Mouse (Mus musculus): ENCODE measurements around the gene Sobp.

Sobp gene

DNA sequence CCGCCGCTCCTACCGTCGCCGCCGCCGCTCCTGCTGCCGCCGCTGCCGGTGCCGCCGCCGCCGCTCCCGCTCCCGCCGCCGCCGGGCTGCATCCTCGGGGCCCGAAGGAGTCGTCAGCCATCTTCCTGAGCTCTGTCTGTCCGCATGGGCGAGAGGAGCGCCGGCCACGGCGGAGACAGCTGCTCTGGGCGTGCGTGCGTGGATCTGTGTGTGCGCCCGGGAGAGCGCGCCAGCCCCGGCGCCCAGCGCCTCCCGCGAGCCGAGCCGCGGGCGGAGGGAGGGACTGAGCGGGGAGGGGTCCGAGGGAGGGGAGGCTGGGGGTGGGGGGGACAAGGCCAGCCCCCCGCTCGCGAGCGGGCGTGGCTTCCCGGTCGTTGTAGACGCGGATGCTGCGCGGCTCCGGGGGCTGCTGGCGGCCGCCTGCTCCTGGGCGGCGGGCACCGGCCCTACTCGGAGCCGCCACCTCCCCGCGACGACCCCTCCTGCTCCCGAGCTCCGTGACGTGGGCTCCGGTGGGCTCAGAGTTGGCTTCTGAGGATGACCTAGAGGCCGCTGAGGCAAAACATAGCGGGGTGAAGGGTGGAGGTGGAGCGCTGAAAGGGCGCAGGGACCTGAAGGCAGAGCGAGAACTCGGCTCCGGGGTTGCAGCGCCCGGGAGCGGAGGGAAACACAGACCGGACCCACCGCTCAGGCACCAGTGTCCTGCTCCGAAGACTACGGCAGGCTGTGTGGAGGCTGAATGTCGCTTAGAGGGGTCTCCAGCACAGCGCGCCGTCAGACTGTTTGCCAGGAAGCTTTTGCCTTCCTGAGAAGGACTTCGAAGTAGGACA lies at the start of gene Sobp, which contains the start of gene 9030612E09Rik:
Gene Sobp (minus strand): TSS at position 205 of the 830 bp plus-strand sequence.
Gene 9030612E09Rik (plus strand): TSS at position 379 of the 830 bp plus-strand sequence.
- DNase-seq (ENCODE audit: extremely low read depth, low read depth, low spot score) = no peak

DNA sequence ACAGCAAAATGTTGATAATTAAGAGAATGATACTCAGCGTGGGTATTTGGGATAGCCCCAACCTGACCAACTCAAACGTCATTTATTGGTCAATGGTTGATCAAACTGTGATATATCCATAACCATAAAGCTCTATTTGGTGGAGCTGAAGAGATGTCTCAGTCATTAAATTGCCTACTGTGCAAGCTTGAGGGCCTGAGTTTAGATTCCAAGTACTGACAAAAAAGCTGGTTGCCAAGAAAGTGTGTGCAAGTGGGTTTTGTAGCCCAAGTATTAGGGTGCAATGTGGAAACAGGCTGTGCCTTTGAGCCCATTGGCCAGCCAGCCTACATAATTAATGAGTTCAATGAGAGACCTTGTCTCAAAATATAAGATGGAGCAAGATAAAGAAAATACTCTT lies 49.1 kb upstream of the Sobp start:
- peak; percentile 92 for DNase-seq (ENCODE audit: extremely low read depth, low read depth, low spot score)

DNA sequence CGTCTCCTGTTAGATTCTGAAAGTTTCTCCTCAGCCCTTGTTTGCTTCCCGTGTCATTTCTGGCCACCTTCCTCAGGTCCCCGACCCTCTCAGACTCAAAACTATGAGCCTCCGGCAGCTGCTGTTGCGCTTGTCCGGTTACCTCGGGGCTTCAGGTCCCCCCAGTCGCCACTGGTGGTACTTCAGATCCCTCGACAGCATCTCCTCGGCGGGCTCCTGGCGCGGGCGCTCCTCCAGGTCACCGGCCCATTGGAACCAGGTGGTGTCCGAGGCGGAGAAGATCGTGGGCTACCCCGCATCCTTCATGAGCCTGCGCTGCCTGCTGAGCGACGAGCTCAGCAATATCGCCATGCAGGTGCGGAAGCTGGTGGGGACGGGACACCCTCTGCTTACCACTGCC lies 47.3 kb upstream of the Sobp start:
- no peak for DNase-seq (ENCODE audit: extremely low read depth, low read depth, low spot score)

DNA sequence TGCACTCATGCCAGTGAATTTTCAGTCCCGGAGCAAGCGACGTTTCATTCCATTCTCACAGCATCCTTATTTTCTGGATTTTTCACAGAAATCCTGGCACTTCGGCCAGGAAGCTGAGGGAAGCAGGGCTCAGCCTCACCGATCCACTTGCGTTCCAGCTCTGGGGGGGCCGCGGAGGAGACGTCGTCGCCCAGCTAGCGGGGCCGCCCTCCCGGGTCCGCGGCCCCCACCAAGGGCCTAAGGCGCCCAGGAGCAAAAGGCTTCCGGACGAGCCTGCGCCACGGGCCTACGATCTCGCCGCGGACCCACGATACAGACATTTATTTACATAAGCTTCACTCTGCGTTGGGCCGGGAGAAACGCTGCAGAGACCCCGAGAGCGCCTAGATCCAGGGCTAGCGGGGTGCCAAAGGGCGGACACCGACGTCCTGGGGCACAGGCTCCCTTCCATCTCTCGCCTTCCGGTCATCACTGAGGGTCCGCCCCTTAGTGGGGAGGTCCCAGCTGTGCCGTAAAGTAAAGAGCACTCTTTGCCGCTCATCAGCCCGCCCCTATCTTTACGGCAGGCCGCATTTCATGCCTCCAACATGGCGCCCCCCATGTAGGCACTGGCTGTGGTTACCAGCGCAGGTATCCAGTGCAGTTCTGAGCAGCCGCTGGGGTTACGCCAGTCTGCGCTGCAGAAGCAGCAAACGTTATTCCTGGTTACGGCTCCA lies 46.7 kb upstream of the Sobp start, which contains the start of gene Pdss2:
Gene Pdss2 (plus strand): TSS at position 577 of the 716 bp plus-strand sequence.
- no peak for DNase-seq (ENCODE audit: extremely low read depth, low read depth, low spot score)

DNA sequence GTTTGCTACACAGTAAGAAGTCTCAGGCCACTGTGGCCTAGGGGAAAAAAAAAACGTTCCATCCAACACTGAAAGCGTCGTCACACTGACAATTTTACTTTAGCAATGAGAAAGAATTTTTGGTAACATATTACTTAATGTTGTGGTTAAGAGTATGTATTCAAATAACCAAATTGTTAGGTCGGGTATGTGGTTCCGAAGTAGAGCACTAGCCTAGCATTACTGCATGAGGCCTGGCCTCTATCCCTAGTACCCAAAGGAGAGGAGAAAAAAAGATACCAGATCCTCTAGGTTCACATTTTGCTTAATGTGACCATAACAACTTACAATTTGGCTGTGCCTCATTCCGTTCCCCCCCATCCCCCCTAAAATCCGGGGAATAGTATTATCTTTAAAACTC lies 46.1 kb upstream of the Sobp start:
- no peak for DNase-seq (ENCODE audit: extremely low read depth, low read depth, low spot score)

DNA sequence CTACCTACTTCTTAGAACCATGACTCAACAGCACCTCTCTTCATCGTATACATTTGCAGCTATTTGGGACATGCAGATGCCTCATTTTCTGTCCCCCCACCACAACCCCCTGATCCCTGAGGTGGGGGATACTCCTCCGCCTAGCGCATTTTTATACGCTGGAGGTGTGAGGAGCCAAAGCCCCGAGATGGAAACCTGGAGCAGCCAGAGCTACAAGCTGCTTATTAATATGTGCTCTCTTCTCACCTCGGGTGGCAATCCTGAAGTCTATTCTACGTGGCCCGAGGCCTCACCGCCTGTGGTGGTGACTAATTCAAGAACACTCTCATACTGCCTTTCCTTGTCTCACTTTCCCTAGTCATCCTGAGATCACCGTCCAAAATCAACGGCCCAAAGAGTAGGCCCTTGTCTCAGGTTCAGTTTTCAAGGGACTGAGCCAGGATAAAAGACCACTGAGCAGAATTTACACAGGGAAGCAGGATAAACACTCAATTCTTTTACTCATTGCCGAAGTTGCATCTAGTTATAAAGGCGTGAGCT lies 43.1 kb upstream of the Sobp start:
- no peak for DNase-seq (ENCODE audit: extremely low read depth, low read depth, low spot score)

DNA sequence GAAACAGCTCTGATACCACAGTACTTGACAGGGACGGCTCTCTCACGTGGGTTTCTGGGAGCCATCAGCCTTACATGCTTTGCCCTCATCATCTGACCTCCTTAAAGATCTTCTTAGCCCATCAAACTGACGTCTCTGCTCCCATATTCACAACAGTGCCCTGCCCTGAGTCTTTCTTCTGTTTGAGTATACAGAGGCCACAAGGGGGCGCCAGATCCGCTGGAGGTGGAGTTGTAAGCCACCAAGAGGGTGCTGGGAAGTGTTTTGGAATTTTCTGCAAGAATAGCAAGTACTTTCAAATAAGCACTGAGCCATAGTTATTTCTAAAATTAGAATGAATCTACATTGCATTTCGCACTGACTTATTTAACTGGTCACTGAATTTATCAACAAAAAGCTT lies 37.5 kb upstream of the Sobp start:
- DNase-seq (ENCODE audit: extremely low read depth, low read depth, low spot score) = no peak

DNA sequence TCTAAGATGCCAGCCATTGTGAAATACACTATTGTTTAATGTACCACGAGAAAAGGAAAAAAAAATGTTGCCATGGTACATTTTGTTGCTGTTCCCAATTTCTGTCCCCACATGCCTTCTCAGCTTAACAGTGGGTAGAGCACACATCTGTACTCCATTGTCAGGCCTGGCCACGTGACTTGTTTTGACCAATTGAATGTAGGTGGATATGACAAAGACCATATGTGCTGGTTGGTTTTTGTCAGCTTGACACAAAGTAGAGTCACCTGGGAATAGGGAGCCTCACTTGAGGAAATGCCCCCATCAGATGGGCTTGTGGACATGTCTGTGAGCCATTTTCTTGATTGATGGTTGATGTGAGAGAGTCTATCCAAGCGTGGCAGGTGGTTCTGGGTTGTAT lies 29.5 kb upstream of the Sobp start:
- DNase-seq (ENCODE audit: extremely low read depth, low read depth, low spot score) = peak; percentile 39

DNA sequence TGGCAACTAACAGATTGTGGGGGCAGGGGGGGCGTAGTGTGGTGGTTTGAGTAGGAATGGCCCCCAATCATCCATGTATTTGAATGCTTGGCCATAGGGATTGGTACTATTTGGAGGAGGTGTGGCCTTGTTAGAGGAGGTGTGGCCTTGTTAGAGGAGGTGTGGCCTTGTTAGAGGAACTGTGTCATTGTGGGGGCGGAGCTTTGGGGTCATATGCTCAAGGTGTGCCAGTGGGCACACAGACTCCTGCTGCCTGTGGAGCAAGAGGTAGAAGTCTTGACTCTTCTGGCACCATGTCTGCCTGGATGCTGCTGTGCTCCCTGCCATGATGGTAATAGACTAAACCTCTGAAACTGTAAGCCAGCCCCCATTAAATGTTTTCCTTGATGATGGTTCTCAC lies 25.9 kb upstream of the Sobp start:
- no peak for DNase-seq (ENCODE audit: extremely low read depth, low read depth, low spot score)

DNA sequence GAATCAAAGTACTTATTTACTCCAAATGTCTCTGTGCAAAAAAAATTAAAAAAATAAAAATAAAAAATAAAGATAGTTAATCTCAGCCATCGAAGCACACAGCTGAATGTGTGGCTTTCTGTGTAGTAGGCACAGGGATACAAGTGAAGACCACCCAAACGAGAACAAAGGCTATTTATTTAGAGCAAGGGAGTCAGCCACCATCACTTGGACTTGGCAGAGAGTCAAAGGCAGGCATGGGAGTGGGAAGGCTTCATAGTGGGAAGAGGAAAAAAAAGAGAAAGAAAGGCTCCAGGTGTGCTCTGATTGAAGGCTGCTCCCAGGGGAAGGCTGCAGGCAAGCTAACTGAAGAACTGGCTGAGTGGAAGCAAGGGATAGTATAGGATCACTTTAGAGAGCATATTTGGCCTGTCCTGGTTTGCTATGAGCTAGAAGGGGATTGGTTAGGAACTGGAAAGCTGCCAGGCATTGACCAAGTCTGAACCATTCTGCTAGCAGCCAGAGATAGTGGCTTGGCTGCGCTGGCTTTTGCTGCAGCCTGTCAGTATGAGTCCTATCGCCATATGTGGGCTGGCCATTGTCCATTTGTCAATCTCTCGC lies 6.1 kb upstream of the Sobp start:
- DNase-seq (ENCODE audit: extremely low read depth, low read depth, low spot score) = no peak

DNA sequence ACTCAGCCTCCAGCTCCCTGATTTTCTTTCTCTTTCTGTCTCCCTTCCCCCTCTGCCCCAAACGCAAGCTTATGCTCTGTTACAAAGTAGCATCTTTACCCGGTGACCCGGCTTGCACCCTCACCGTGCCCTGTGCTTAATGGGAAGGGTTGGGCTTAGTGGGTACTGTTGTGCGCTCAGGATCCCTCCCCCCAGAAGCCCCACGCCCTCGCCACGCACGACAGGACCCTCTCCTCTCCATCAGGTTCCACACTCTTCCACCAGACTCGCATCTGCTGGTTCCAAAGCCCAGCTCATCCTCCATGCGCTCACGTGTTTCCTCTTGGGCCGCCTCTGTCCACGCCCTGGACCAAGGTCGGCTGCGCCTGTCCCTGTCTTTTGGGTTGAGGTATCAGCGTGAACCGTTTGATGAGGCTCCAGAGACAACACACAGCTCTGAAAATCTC lies 849 bp upstream of the Sobp start:
- DNase-seq (ENCODE audit: extremely low read depth, low read depth, low spot score) = no peak

DNA sequence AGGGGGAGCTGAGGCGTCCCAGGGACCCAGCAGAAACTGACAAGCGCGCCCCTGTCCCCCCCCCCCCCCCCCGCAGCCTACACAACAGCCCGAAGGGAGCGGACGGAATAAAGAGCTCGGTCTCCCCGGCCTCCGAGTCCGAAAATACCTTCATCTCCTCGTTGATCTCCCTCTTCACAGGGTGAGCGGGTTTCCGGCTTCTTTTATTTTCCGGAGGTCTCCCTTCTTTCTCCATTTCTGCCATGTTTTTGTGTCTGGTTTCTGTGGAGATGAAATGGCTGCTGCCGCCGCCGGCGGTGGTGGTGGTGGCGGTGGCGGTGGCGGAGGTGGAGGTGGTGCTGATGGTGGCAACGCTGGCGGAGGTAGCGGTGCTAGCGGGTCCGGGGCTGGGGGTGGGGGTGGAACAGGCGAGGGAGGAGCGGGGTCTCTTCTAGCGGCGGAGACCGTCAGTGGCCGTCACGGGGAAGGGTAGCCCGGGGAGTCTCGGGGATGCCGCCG lies 453 bp downstream of the Sobp start:
- no peak for DNase-seq (ENCODE audit: extremely low read depth, low read depth, low spot score)

DNA sequence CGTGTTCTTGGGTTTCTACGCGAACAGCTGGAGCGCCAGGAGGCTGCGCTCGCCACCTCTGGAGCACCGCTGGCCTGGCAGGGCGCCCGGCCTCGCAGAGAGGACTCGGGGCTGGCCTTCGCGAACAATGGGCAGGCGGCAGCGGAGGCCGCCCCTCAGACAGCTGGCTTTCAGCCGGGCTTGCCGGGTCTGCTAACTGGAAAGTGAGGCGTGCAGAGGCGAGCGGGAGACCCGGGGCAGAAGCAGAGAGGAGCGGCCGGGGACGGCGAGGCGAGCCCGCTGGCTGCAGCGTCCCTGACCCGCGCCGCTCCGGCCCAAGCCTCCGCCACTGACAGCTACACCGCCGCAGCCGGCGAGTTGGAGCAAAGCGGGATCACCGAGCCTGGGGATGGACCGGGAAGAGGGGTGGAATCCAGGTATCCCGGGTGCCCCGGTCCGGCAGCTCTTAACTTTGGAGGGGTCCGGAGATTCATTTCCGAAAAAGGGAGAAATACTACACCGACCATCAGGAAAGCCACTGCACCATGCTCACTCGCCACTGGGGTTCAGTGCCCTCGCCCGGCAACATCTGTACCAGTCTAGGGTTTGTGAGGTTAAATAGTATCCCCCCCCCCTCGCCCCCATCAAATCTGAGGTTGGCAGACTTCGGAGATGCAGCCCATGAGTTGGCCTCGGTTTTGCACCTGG lies 1.0 kb downstream of the Sobp start:
- no peak for DNase-seq (ENCODE audit: extremely low read depth, low read depth, low spot score)

DNA sequence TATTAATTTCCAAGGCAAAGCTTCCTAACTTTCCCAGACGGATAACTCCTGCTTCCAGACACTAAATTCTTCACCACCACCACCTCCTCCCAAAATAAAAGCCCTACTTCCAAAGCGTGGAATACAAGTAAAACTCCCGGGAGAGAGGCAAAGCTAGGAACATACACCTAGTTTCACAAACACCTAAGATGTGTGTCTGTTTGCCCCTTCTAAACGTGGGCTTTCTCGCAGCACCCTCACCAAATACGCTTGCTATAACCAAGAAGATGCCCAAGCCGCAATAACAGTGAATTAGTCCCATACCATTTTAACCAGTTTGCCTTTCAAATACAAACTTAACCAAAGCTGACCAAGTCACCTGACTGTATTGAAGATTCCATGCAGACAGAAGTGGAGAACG lies 1.8 kb downstream of the Sobp start:
- no peak for DNase-seq (ENCODE audit: extremely low read depth, low read depth, low spot score)

DNA sequence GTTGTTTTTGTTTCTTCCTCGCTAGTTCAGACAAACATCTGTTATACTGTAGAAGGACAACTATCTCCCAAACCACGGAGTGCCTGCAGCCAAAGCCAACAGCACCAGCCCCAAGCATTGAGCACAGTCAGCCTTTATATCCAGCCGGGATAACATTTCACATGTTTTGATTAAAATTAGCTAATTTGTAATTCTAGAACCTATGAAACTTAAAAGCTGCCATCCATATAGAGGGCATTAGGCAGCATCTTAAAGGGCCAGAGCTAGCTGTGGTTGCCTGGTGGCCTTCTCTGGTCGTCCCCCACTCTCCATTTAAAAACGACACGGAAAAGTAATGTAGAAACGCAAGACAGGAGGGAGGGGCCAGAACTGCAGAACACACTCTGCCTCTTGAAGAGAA lies 2.3 kb downstream of the Sobp start:
- no peak for DNase-seq (ENCODE audit: extremely low read depth, low read depth, low spot score)

DNA sequence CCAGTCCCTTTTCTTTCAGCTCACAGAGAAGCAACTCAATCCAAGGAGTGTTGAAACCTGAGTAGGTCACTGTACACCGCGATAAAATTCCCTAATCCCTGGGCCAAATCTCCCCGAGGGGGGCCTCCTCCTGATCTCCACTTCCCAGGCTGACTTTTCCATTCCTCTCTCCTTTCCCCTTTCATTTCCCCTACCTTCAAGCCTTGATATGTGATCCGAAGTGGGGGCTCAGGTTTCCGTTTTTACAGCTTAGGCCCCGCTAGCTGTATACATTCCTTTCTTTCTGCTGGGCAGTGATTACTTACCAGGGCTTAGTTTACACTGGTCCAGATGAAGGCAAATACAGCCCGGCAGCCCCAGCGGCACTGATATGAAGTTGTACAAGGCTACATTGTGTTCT lies 3.2 kb downstream of the Sobp start:
- DNase-seq (ENCODE audit: extremely low read depth, low read depth, low spot score) = peak; percentile 10

DNA sequence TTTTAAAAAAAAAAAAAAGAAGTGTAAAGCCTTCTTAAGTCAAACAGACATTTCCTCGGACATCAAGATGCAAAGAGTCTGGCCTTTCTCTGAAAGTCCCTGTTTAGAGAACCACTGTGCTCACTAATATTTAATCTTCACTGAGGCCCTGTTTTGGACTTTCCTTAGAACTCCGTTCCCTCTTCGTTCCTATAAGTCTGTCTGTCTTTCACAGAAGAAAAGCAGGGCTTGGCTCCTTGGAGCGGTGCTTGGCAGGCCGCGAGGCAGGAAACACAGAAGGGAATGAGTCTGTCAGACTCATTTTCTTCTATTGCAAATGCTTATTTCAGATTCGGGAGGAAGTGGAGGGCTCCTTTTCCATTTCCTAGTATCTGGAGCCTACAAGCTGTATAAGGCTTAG lies 5.5 kb downstream of the Sobp start:
- no peak for DNase-seq (ENCODE audit: extremely low read depth, low read depth, low spot score)

DNA sequence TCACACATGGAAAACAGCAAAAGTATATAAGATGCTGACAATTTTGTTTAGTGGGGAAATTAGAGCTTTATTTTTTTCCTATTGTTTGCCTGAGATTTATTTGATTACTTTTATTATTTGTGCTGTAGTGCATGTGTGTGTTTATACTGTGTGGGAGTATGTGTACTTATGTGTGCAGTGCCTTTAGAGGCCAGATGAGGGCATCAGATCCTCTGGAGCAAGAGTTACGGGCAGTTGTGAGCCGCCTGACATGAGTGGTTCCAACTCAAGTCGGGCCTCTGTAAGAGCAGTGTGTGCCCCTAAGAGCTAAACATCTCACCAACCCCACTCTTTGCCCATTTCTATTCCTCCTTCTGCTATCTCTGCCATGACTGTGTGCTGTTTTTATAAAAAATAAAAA lies 7.5 kb downstream of the Sobp start:
- DNase-seq (ENCODE audit: extremely low read depth, low read depth, low spot score) = no peak

DNA sequence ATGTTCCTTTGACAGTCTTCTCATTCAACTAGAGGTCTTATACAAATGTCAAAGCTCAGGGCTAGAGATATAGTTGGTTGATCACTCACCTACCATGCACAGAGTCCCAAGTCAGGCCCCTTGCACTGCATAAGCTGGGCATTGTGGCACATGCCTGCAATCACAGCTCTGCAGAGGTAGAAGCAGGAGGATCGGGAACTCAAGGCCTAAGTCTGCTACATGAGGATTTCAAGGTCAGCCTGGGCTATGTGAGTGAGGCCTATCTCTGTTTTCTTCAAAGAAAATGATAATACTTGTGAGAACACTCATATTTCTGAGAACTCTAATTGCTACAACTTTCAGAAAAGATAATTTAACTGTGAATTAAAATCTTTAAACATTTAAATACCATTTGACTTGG lies 8.2 kb downstream of the Sobp start:
- DNase-seq (ENCODE audit: extremely low read depth, low read depth, low spot score) = no peak

DNA sequence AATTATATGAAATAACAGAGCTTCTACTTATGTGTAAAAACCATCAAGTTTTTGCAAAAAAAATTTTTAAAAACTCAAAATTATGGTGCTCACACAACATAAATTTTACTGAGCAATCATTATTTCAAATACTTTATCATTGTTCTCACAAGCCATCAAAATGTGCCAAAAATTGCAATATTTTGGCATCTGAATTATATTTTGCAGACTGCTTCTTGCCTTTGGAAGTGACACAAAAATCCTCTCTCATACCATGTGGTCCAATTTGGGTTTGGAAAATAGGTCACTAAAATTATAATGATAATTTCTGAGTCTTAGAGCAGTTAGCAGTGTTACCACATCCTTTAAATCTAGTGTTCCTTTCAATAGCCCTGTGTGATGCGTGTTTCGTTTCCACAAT lies 9.9 kb downstream of the Sobp start:
- DNase-seq (ENCODE audit: extremely low read depth, low read depth, low spot score) = no peak

DNA sequence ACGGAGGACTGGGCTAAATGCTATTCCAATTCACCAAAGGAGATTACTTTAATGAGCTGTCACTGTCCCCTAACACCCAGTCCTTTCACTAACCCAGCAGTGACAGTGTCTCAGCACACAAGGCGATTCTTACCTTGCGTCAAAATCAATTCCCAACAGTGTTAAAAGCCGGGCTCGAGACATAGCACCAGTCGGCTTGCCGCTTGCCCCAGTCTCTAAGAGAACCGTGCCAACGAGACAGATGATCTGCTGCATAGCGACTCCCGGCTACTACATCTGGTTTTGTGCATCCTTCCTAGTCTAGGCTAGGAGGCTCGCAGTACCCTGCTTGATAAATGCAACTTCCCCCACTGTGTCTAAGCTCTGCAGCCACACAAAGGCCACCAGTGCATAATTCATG lies 12.0 kb downstream of the Sobp start:
- no peak for DNase-seq (ENCODE audit: extremely low read depth, low read depth, low spot score)

All from fat pad, adult 2 months (tissue).